In the genomic region with DNA sequence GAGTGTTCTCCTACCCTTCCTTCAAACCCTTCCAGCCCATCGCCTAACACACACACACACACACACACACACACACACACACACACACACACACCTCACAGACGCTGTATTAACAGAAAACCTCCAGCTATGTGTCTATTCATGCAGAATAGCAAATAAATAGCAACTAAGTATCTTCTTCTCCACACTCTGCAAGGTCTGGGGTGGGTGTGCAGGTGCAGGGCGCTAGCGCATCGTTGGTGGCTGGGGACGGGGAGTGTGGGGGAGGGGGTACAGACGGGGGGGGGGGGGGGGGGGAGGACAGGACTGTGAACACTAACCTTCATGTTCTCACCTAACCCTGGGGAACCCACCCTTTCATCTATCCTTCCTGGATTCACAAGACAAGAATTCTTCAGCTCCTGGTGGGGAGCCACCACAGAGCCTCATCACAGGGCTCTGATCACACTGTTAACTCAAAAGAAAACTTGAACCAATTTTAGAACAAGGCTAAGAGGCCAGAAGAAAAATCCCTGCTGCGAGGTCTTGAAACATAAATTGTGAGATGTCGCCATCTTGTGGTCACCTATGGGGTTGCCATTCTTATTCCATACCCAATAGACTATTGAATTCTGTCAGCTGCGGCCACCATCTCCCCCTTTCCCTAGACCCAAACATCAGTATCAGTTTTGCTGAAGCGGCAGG, we compare ENCODE assay signal across 7 mouse cellular contexts.
DNase-seq lines count a peak whose midpoint lies in the region; ATAC-seq lines count a peak whose summit lies in the region.

No protein-coding gene starts in this region.

- no peaks in the 10 kb centered on the region for H3K27me3 ChIP-seq in forebrain, embryonic 10.5 days (ENCODE audit: poor library complexity, severe bottlenecking)

- H3K27ac ChIP-seq in forebrain, embryonic 10.5 days: no peak overlapping the region

- peak; percentile 70 for DNase-seq in MN1 (ENCODE audit: low spot score)
- peak; percentile 60 for DNase-seq in brain, embryonic 18.5 days (ENCODE audit: low read depth, low spot score)
- peak; percentile 65 for DNase-seq in forebrain, embryonic 10.5 days (ENCODE audit: extremely low spot score, low spot score)
- peak; percentile 67 for DNase-seq in layer of hippocampus, adult 9-10 months (ENCODE audit: low spot score)
- peak; percentile 79 for DNase-seq in right cerebral cortex, postnatal 14 days

- 15% methylated on average over 9 of the region's 11 CpGs for WGBS in forebrain, embryonic 10.5 days

- H3K9me3 ChIP-seq in forebrain, embryonic 10.5 days: peaks cover 5% of the 10 kb centered on the region; the same call in 1 of the 2 replicates

- H3K4me1 ChIP-seq in forebrain, embryonic 10.5 days: peaks cover 8% of the 10 kb centered on the region

- peak; percentile 27 to 52 for ATAC-seq in hematopoietic stem cell, adult 5-6 weeks (replicated peaks in 1 of 2; ENCODE audit: insufficient read depth in 1 of 2, low FRiP score in 2 of 2, low TSS enrichment in 1 of 2, low read depth in 1 of 2, poor library complexity in 2 of 2, severe bottlenecking in 2 of 2)
- ATAC-seq in megakaryocyte, adult 5-6 weeks (ENCODE audit: poor library complexity, severe bottlenecking): peak; percentile 74

- H3K4me3 ChIP-seq in forebrain, embryonic 10.5 days: no peak overlapping the region

- H3K36me3 ChIP-seq in forebrain, embryonic 10.5 days (replicated peaks): no peaks in the 10 kb centered on the region
